Mouse (Mus musculus): ENCODE results near the gene Npcd. TPM values are rescaled to one million over a fixed set of nuclear protein-coding genes. Genes with fewer than 3 reads are reported as not detected.

Gene Npcd
- total RNA-seq, 1 experiment from 2014 or later: not detected

GRCm38 (mm10) chr15:79753420-79753752 lies 80.7 kb downstream of the Npcd start:
- no peak for ATAC-seq (ENCODE audit: extremely low read depth, insufficient number of reproducible peaks, low FRiP score, poor library complexity, severe bottlenecking)

- peak; percentile 75 for ATAC-seq (ENCODE audit: extremely low read depth, insufficient number of reproducible peaks, low FRiP score, poor library complexity, severe bottlenecking)
Measured at GRCm38 (mm10) chr15:79752742-79753419, 81.2 kb downstream of the Npcd start.

- ATAC-seq (ENCODE audit: extremely low read depth, insufficient number of reproducible peaks, low FRiP score, poor library complexity, severe bottlenecking): peak; percentile 48
Measured at GRCm38 (mm10) chr15:79751772-79752171, 82.3 kb downstream of the Npcd start.

- ATAC-seq (ENCODE audit: extremely low read depth, insufficient number of reproducible peaks, low FRiP score, poor library complexity, severe bottlenecking): no peak
Measured at GRCm38 (mm10) chr15:79750266-79750665, 83.8 kb downstream of the Npcd start.

GRCm38 (mm10) chr15:79749162-79749561 lies 84.9 kb downstream of the Npcd start:
- no peak for ATAC-seq (ENCODE audit: extremely low read depth, insufficient number of reproducible peaks, low FRiP score, poor library complexity, severe bottlenecking)

GRCm38 (mm10) chr15:79747998-79748397 lies 86.0 kb downstream of the Npcd start:
- no peak for ATAC-seq (ENCODE audit: extremely low read depth, insufficient number of reproducible peaks, low FRiP score, poor library complexity, severe bottlenecking)

GRCm38 (mm10) chr15:79745883-79746282 lies 88.2 kb downstream of the Npcd start:
- no peak for ATAC-seq (ENCODE audit: extremely low read depth, insufficient number of reproducible peaks, low FRiP score, poor library complexity, severe bottlenecking)

GRCm38 (mm10) chr15:79745312-79745711 lies 88.7 kb downstream of the Npcd start:
- no peak for ATAC-seq (ENCODE audit: extremely low read depth, insufficient number of reproducible peaks, low FRiP score, poor library complexity, severe bottlenecking)

- no peak for ATAC-seq (ENCODE audit: extremely low read depth, insufficient number of reproducible peaks, low FRiP score, poor library complexity, severe bottlenecking)
Measured at GRCm38 (mm10) chr15:79744742-79745141, 89.3 kb downstream of the Npcd start.

GRCm38 (mm10) chr15:79744001-79744400 lies 90.0 kb downstream of the Npcd start:
- no peak for ATAC-seq (ENCODE audit: extremely low read depth, insufficient number of reproducible peaks, low FRiP score, poor library complexity, severe bottlenecking)

- no peak for ATAC-seq (ENCODE audit: extremely low read depth, insufficient number of reproducible peaks, low FRiP score, poor library complexity, severe bottlenecking)
Measured at GRCm38 (mm10) chr15:79742706-79743023, 91.4 kb downstream of the Npcd start.

GRCm38 (mm10) chr15:79741921-79742705 lies 91.9 kb downstream of the Npcd start, which contains the start of gene Sun2:
Gene Sun2, minus strand, starts transcription at chr15:79742536.
- ATAC-seq (ENCODE audit: extremely low read depth, insufficient number of reproducible peaks, low FRiP score, poor library complexity, severe bottlenecking): peak; percentile 68

- peak; percentile 61 for ATAC-seq (ENCODE audit: extremely low read depth, insufficient number of reproducible peaks, low FRiP score, poor library complexity, severe bottlenecking)
Measured at GRCm38 (mm10) chr15:79741173-79741858, 92.7 kb downstream of the Npcd start.

GRCm38 (mm10) chr15:79740739-79741138 lies 93.3 kb downstream of the Npcd start:
- peak; percentile 22; the same call in 1 of the 2 replicates for ATAC-seq (ENCODE audit: extremely low read depth, insufficient number of reproducible peaks, low FRiP score, poor library complexity, severe bottlenecking)

Other genes starting within 250 kb of the Npcd start
- gene Dmc1, start 229.1 kb downstream of the Npcd start, total RNA-seq (2017): not detected in 2 replicates
- 12.3 and 19.3 TPM in 2 replicates for gene Fam227a, start 175.3 kb downstream of the Npcd start, total RNA-seq (2017)
- 18.8 and 22.0 TPM in 2 replicates for gene Cby1, start 175.0 kb downstream of the Npcd start, total RNA-seq (2017)
- gene Tomm22, start 163.4 kb downstream of the Npcd start, total RNA-seq (2017): 68.0 and 76.0 TPM in 2 replicates
- gene Josd1, start 146.3 kb downstream of the Npcd start, total RNA-seq (2017): 17.2 and 20.5 TPM in 2 replicates
- gene Gtpbp1, start 143.4 kb downstream of the Npcd start, total RNA-seq (2017): 67.9 and 87.6 TPM in 2 replicates
- 268 and 275 TPM in 2 replicates for gene Sun2, start 91.7 kb downstream of the Npcd start, total RNA-seq (2017)
- gene Dnal4, start 56.4 kb downstream of the Npcd start, total RNA-seq (2017): 11.6 and 12.2 TPM in 2 replicates
- 0.12 TPM in 2 replicates for gene Nptxr, start 29.5 kb downstream of the Npcd start, total RNA-seq (2017)
- 11.3 and 12.0 TPM in 2 replicates for gene Cbx6, start 451 bp upstream of the Npcd start, total RNA-seq (2017)
- 473 and 531 TPM in 2 replicates for gene Apobec3, start 57.4 kb upstream of the Npcd start, total RNA-seq (2017)
- 109 and 121 TPM in 2 replicates for gene Cbx7, start 136.9 kb upstream of the Npcd start, total RNA-seq (2017)
- gene Pdgfb, start 180.7 kb upstream of the Npcd start, total RNA-seq (2017): 1.1 and 1.3 TPM in 2 replicates